Mouse (Mus musculus) G1E-ER4 (cell line): ENCODE measurements around the gene Slfnl1. TPM values are rescaled to one million over a fixed set of nuclear protein-coding genes. Genes with fewer than 3 reads are reported as not detected.

Source experiments
- GATA1 ChIP-seq: IDR thresholded peaks from one replicate; pipeline ENCODE4 v1.8.0; 2012; ENCODE audit warnings: low read length, inconsistent platforms
- polyA plus RNA-seq: library from polyadenylated mRNA; stranded (reverse); fragments of >175 nt; gene quantifications from 2 replicates; pipeline ENCODE4 v1.2.3, GENCODE M21; 2012

The Slfnl1 gene
- polyA plus RNA-seq, result not detected in 2 replicates

- TF ChIP-seq GATA1, result no peak
These were observed at the start of gene Slfnl1 for GRCm38 (mm10) chr4:120531986-120532385. Slfnl1 (plus strand) TSS chr4:120532231.

- no peak for TF ChIP-seq GATA1
These were observed 44.3 kb upstream of the Slfnl1 start for GRCm38 (mm10) chr4:120487707-120488106.

- no peak for TF ChIP-seq GATA1
These were observed 25.1 kb upstream of the Slfnl1 start for GRCm38 (mm10) chr4:120506955-120507354.

- no peak for TF ChIP-seq GATA1
These were observed 20.8 kb upstream of the Slfnl1 start for GRCm38 (mm10) chr4:120511203-120511602.

- no peak for TF ChIP-seq GATA1
These were observed 17.7 kb upstream of the Slfnl1 start for GRCm38 (mm10) chr4:120514366-120514765.

GRCm38 (mm10) chr4:120516491-120516890 is 15.5 kb upstream of the Slfnl1 start:
- no peak for TF ChIP-seq GATA1

GRCm38 (mm10) chr4:120516907-120517306 is 15.1 kb upstream of the Slfnl1 start:
- no peak for TF ChIP-seq GATA1

- no peak for TF ChIP-seq GATA1
These were observed 14.7 kb upstream of the Slfnl1 start for GRCm38 (mm10) chr4:120517335-120517734.

- no peak for TF ChIP-seq GATA1
These were observed 10.3 kb upstream of the Slfnl1 start for GRCm38 (mm10) chr4:120521761-120522160.

GRCm38 (mm10) chr4:120522351-120522750 is 9.7 kb upstream of the Slfnl1 start:
- no peak for TF ChIP-seq GATA1

GRCm38 (mm10) chr4:120523092-120523491 is 8.9 kb upstream of the Slfnl1 start:
- TF ChIP-seq GATA1, result no peak

GRCm38 (mm10) chr4:120528171-120528570 is 3.9 kb upstream of the Slfnl1 start:
- TF ChIP-seq GATA1, result no peak

GRCm38 (mm10) chr4:120538664-120539063 is 6.6 kb downstream of the Slfnl1 start:
- TF ChIP-seq GATA1, result no peak

- TF ChIP-seq GATA1, result no peak
These were observed 12.9 kb downstream of the Slfnl1 start for GRCm38 (mm10) chr4:120544896-120545295.

GRCm38 (mm10) chr4:120556592-120556991 is 24.6 kb downstream of the Slfnl1 start:
- TF ChIP-seq GATA1, result no peak

GRCm38 (mm10) chr4:120565726-120566125 is 33.7 kb downstream of the Slfnl1 start:
- no peak for TF ChIP-seq GATA1

- TF ChIP-seq GATA1, result no peak
These were observed 36.0 kb downstream of the Slfnl1 start for GRCm38 (mm10) chr4:120568005-120568404.

- no peak for TF ChIP-seq GATA1
These were observed 37.0 kb downstream of the Slfnl1 start for GRCm38 (mm10) chr4:120569025-120569424.
